25 mouse cellular contexts compared by ENCODE assay signal in genomic region chr10:127848089-127848488, GRCm38 (mm10). TPM values are rescaled to one million over a fixed set of nuclear protein-coding genes. Genes with fewer than 3 reads are reported as not detected.
A peak's percentile ranks its signal among the peaks of the same experiment; 100 is the strongest.
DNase-seq lines count a peak whose midpoint lies in the region; ATAC-seq lines count a peak whose summit lies in the region.
"Had no signal": no experiment of that assay in that cellular context is flagged by ENCODE, and none has a peak within 500 bp of the region (broad histone marks: within the 10 kb centered on the region; RNA-seq: fewer than 3 reads in every experiment).

No protein-coding gene starts in this region.

- 66% methylated on average over 1 of the region's 1 CpGs for WGBS in liver, embryonic 11.5 days
- 36% methylated on average over 1 of the region's 1 CpGs for WGBS in liver, embryonic 13.5 days (ENCODE audit: insufficient replicate concordance)
- WGBS in hindbrain, embryonic 12.5 days, result 70% methylated on average over 1 of the region's 1 CpGs
- 95% methylated on average over 1 of the region's 1 CpGs for WGBS in neural tube, embryonic 15.5 days

- no peak overlapping the region for H3K9ac ChIP-seq in liver, embryonic 11.5 days (ENCODE audit: low read depth, low read length)
- H3K9ac ChIP-seq in liver, embryonic 13.5 days, result no peak overlapping the region
- H3K9ac ChIP-seq in hindbrain, embryonic 12.5 days, result no peak overlapping the region
- H3K9ac ChIP-seq in neural tube, embryonic 15.5 days (replicated peaks), result no peak overlapping the region
- H3K9ac ChIP-seq: embryonic facial prominence, embryonic 12.5 days; forebrain, embryonic 12.5 days; intestine, embryonic 15.5 days; midbrain, embryonic 12.5 days had no signal

- ATAC-seq in liver, embryonic 11.5 days (replicated peaks; ENCODE audit: low FRiP score), result no peak
- peak; percentile 50 for ATAC-seq in liver, embryonic 13.5 days (ENCODE audit: low read depth)
- ATAC-seq in hindbrain, embryonic 12.5 days (ENCODE audit: low FRiP score), result no peak
- ATAC-seq in neural tube, embryonic 15.5 days (ENCODE audit: low FRiP score), result no peak
- no peak for ATAC-seq in CD4-positive, CD25-positive, alpha-beta regulatory T cell, adult 4 months
- ATAC-seq: hindbrain, embryonic 16.5 days; intestine, embryonic 15.5 days had no signal

- no peak overlapping the region for H3K4me2 ChIP-seq in liver, embryonic 11.5 days
- no peak overlapping the region for H3K4me2 ChIP-seq in liver, embryonic 13.5 days
- H3K4me2 ChIP-seq in hindbrain, embryonic 12.5 days (replicated peaks), result no peak overlapping the region
- no peak overlapping the region for H3K4me2 ChIP-seq in neural tube, embryonic 15.5 days
- H3K4me2 ChIP-seq: embryonic facial prominence, embryonic 12.5 days; forebrain, embryonic 12.5 days; intestine, embryonic 15.5 days; midbrain, embryonic 12.5 days had no signal

- no peaks in the 10 kb centered on the region for H3K4me1 ChIP-seq in liver, embryonic 11.5 days (replicated peaks; ENCODE audit: control insufficient read depth, insufficient read depth, low read length)
- no peaks in the 10 kb centered on the region for H3K4me1 ChIP-seq in liver, embryonic 13.5 days (replicated peaks)
- H3K4me1 ChIP-seq in hindbrain, embryonic 12.5 days, result no peaks in the 10 kb centered on the region
- H3K4me1 ChIP-seq in neural tube, embryonic 15.5 days, result no peaks in the 10 kb centered on the region
- H3K4me1 ChIP-seq: embryonic facial prominence, embryonic 12.5 days; forebrain, embryonic 12.5 days; intestine, embryonic 15.5 days; midbrain, embryonic 12.5 days had no signal

- H3K4me3 ChIP-seq in liver, embryonic 11.5 days (ENCODE audit: low read depth, low read length), result no peak overlapping the region
- H3K4me3 ChIP-seq in liver, embryonic 13.5 days (replicated peaks), result no peak overlapping the region
- H3K4me3 ChIP-seq in hindbrain, embryonic 12.5 days, result no peak overlapping the region
- H3K4me3 ChIP-seq in neural tube, embryonic 15.5 days (replicated peaks), result no peak overlapping the region
- H3K4me3 ChIP-seq: embryonic facial prominence, embryonic 12.5 days; forebrain, embryonic 12.5 days; intestine, embryonic 15.5 days; layer of hippocampus, adult 2 months; midbrain, embryonic 12.5 days had no signal

- DNase-seq in liver, result peak; percentile 17
- DNase-seq in liver, embryonic 11.5 days (ENCODE audit: low spot score), result no peak
- DNase-seq in kidney, postnatal 14 days, result peak; percentile 90
- no peak for DNase-seq in liver, embryonic 13.5 days
- DNase-seq: cerebellum, adult 11 months; cerebellum, postnatal 14 days; gastrocnemius, postnatal 36 days; heart, postnatal 36 days; layer of hippocampus, postnatal 36 days; lung, adult 18-20 months; thymus, adult 18-20 months; thymus, postnatal 4 days had no signal

- H3K27ac ChIP-seq in liver, embryonic 11.5 days (ENCODE audit: low read depth, low read length), result no peak overlapping the region
- no peak overlapping the region for H3K27ac ChIP-seq in liver, embryonic 13.5 days
- H3K27ac ChIP-seq in hindbrain, embryonic 12.5 days, result no peak overlapping the region
- no peak overlapping the region for H3K27ac ChIP-seq in neural tube, embryonic 15.5 days (replicated peaks)
- H3K27ac ChIP-seq: embryonic facial prominence, embryonic 12.5 days; forebrain, embryonic 12.5 days; intestine, embryonic 15.5 days; layer of hippocampus, adult 2 months; midbrain, embryonic 12.5 days had no signal

- H3K27me3 ChIP-seq in liver, embryonic 11.5 days (replicated peaks; ENCODE audit: control insufficient read depth, insufficient read depth, low read length), result no peaks in the 10 kb centered on the region
- no peaks in the 10 kb centered on the region for H3K27me3 ChIP-seq in liver, embryonic 13.5 days
- no peaks in the 10 kb centered on the region for H3K27me3 ChIP-seq in hindbrain, embryonic 12.5 days
- no peaks in the 10 kb centered on the region for H3K27me3 ChIP-seq in neural tube, embryonic 15.5 days (replicated peaks)
- H3K27me3 ChIP-seq: embryonic facial prominence, embryonic 12.5 days; forebrain, embryonic 12.5 days; intestine, embryonic 15.5 days; midbrain, embryonic 12.5 days had no signal

- H3K36me3 ChIP-seq in liver, embryonic 11.5 days (ENCODE audit: control insufficient read depth, insufficient read depth, low read length), result no peaks in the 10 kb centered on the region
- no peaks in the 10 kb centered on the region for H3K36me3 ChIP-seq in liver, embryonic 13.5 days
- no peaks in the 10 kb centered on the region for H3K36me3 ChIP-seq in hindbrain, embryonic 12.5 days
- no peaks in the 10 kb centered on the region for H3K36me3 ChIP-seq in neural tube, embryonic 15.5 days
- H3K36me3 ChIP-seq: embryonic facial prominence, embryonic 12.5 days; forebrain, embryonic 12.5 days; intestine, embryonic 15.5 days; midbrain, embryonic 12.5 days had no signal

- no peaks in the 10 kb centered on the region for H3K9me3 ChIP-seq in liver, embryonic 11.5 days (ENCODE audit: control insufficient read depth, low read length)
- no peaks in the 10 kb centered on the region for H3K9me3 ChIP-seq in liver, embryonic 13.5 days (replicated peaks)
- no peaks in the 10 kb centered on the region for H3K9me3 ChIP-seq in hindbrain, embryonic 12.5 days (replicated peaks)
- no peaks in the 10 kb centered on the region for H3K9me3 ChIP-seq in neural tube, embryonic 15.5 days (replicated peaks)
- H3K9me3 ChIP-seq: embryonic facial prominence, embryonic 12.5 days; forebrain, embryonic 12.5 days; intestine, embryonic 15.5 days; midbrain, embryonic 12.5 days had no signal

RNA-seq across cellular contexts. Expression of gene Rdh19, which starts 1.6 kb away (rescaled TPM):
- not detected in 2 replicates for polyA plus RNA-seq in liver, embryonic 11.5 days (2014; fragmentation: Nextera tagmentation; extraction: Ambion mirVana)
- not detected in 2 replicates for polyA plus RNA-seq in liver, embryonic 13.5 days (2015; fragmentation: Nextera tagmentation; extraction: Ambion mirVana)
- polyA plus RNA-seq in hindbrain, embryonic 12.5 days (2016; fragmentation: Nextera tagmentation; extraction: Ambion mirVana), result not detected in 2 replicates
- polyA plus RNA-seq in neural tube, embryonic 15.5 days (2015; fragmentation: Nextera tagmentation; extraction: Ambion mirVana), result not detected in 2 replicates
- polyA plus RNA-seq in CD4-positive, CD25-positive, alpha-beta regulatory T cell, adult 4 months (2017; shearing (Covaris generic)), result not detected
- polyA plus RNA-seq: embryonic facial prominence, embryonic 12.5 days; forebrain, embryonic 12.5 days; heart, embryonic 14.5 days; hindbrain, embryonic 16.5 days; intestine, embryonic 15.5 days; limb, embryonic 11.5 days; midbrain, embryonic 12.5 days; small intestine, adult 2 months; stomach, embryonic 16.5 days had no signal

RNA-seq across cellular contexts. Expression of gene Rdh16f2, which starts 18.2 kb away (rescaled TPM):
- not detected in 2 replicates for polyA plus RNA-seq in liver, embryonic 11.5 days (2014; fragmentation: Nextera tagmentation; extraction: Ambion mirVana)
- not detected in 2 replicates for polyA plus RNA-seq in liver, embryonic 13.5 days (2015; fragmentation: Nextera tagmentation; extraction: Ambion mirVana)
- not detected in 2 replicates for polyA plus RNA-seq in hindbrain, embryonic 12.5 days (2016; fragmentation: Nextera tagmentation; extraction: Ambion mirVana)
- polyA plus RNA-seq in neural tube, embryonic 15.5 days (2015; fragmentation: Nextera tagmentation; extraction: Ambion mirVana), result not detected in 2 replicates
- polyA plus RNA-seq in CD4-positive, CD25-positive, alpha-beta regulatory T cell, adult 4 months (2017; shearing (Covaris generic)), result not detected
- polyA plus RNA-seq: embryonic facial prominence, embryonic 12.5 days; forebrain, embryonic 12.5 days; heart, embryonic 14.5 days; hindbrain, embryonic 16.5 days; limb, embryonic 11.5 days; midbrain, embryonic 12.5 days had no signal

RNA-seq across cellular contexts. Expression of gene Rdh7, which starts 40.5 kb away (rescaled TPM):
- 0.14 TPM in 1 of 2 replicates, not detected in the other for polyA plus RNA-seq in liver, embryonic 11.5 days (2014; fragmentation: Nextera tagmentation; extraction: Ambion mirVana)
- 0.47 and 0.70 TPM in 2 replicates for polyA plus RNA-seq in liver, embryonic 13.5 days (2015; fragmentation: Nextera tagmentation; extraction: Ambion mirVana)
- not detected in 2 replicates for polyA plus RNA-seq in hindbrain, embryonic 12.5 days (2016; fragmentation: Nextera tagmentation; extraction: Ambion mirVana)
- polyA plus RNA-seq in neural tube, embryonic 15.5 days (2015; fragmentation: Nextera tagmentation; extraction: Ambion mirVana), result not detected in 2 replicates
- polyA plus RNA-seq in CD4-positive, CD25-positive, alpha-beta regulatory T cell, adult 4 months (2017; shearing (Covaris generic)), result not detected
- polyA plus RNA-seq: embryonic facial prominence, embryonic 12.5 days; forebrain, embryonic 12.5 days; heart, embryonic 14.5 days; hindbrain, embryonic 16.5 days; limb, embryonic 11.5 days; midbrain, embryonic 12.5 days had no signal

RNA-seq across cellular contexts. Expression of gene Rdh16, which starts 47.1 kb away (rescaled TPM):
- not detected in 2 replicates for polyA plus RNA-seq in liver, embryonic 11.5 days (2014; fragmentation: Nextera tagmentation; extraction: Ambion mirVana)
- 0.05 TPM in 1 of 2 replicates, not detected in the other for polyA plus RNA-seq in liver, embryonic 13.5 days (2015; fragmentation: Nextera tagmentation; extraction: Ambion mirVana)
- polyA plus RNA-seq in hindbrain, embryonic 12.5 days (2016; fragmentation: Nextera tagmentation; extraction: Ambion mirVana), result not detected in 2 replicates
- polyA plus RNA-seq in neural tube, embryonic 15.5 days (2015; fragmentation: Nextera tagmentation; extraction: Ambion mirVana), result 0.05 and 0.09 TPM in 2 replicates
- not detected for polyA plus RNA-seq in CD4-positive, CD25-positive, alpha-beta regulatory T cell, adult 4 months (2017; shearing (Covaris generic))
- polyA plus RNA-seq: embryonic facial prominence, embryonic 12.5 days; forebrain, embryonic 12.5 days; heart, embryonic 14.5 days; hindbrain, embryonic 16.5 days; intestine, embryonic 15.5 days; limb, embryonic 11.5 days; midbrain, embryonic 12.5 days; stomach, embryonic 16.5 days had no signal

RNA-seq across cellular contexts. Expression of gene Sdr9c7, which starts 50.2 kb away (rescaled TPM):
- polyA plus RNA-seq in liver, embryonic 11.5 days (2014; fragmentation: Nextera tagmentation; extraction: Ambion mirVana), result not detected in 2 replicates
- polyA plus RNA-seq in liver, embryonic 13.5 days (2015; fragmentation: Nextera tagmentation; extraction: Ambion mirVana), result not detected in 2 replicates
- not detected in 2 replicates for polyA plus RNA-seq in hindbrain, embryonic 12.5 days (2016; fragmentation: Nextera tagmentation; extraction: Ambion mirVana)
- polyA plus RNA-seq in neural tube, embryonic 15.5 days (2015; fragmentation: Nextera tagmentation; extraction: Ambion mirVana), result 0.06 TPM in 1 of 2 replicates, not detected in the other
- polyA plus RNA-seq in CD4-positive, CD25-positive, alpha-beta regulatory T cell, adult 4 months (2017; shearing (Covaris generic)), result not detected
- polyA plus RNA-seq: embryonic facial prominence, embryonic 12.5 days; forebrain, embryonic 12.5 days; heart, embryonic 14.5 days; hindbrain, embryonic 16.5 days; limb, embryonic 11.5 days; midbrain, embryonic 12.5 days; small intestine, adult 2 months had no signal

Comparison
In these comparisons a context has a peak if more than half of its experiments do, and no peak if none do; other contexts are left out.
1. DNase-seq: peak in liver (single experiment) and kidney, postnatal 14 days (single experiment); none in liver, embryonic 11.5 days (single experiment) and liver, embryonic 13.5 days (single experiment).